Mouse (Mus musculus): ENCODE results near the gene Klhl22. TPM values are rescaled to one million over a fixed set of nuclear protein-coding genes. Genes with fewer than 3 reads are reported as not detected.

The Klhl22 gene
- total RNA-seq, 1 experiment from 2014 or later = 10.5 TPM

DNA sequence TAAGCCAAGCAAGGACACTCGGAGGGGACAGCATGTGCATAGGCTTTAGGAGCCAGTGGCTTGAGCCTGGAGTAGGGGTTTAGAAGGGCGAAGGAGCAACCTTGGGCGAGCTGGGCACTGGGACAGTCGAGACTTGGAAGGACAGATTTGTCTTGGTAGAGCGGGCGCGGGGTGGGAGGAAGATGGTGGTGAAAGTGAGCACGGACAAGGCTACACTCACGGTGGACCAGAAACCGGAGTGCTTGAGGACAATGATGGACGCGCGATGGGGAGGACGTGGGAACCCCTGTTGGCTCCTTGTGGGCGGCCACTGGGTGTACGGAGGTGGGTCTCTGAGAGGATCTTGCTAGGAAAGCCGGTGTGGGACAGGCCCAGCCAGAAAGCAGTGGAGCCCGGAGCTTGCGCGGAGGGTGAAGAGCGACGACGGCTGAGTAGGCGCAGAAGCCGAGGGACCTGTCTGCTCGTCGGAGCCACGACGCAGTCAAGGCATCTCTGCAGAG is 38.4 kb downstream of the Klhl22 start:
- no peak for ATAC-seq (ENCODE audit: extremely low read depth, insufficient number of reproducible peaks, low FRiP score, poor library complexity, severe bottlenecking)

DNA sequence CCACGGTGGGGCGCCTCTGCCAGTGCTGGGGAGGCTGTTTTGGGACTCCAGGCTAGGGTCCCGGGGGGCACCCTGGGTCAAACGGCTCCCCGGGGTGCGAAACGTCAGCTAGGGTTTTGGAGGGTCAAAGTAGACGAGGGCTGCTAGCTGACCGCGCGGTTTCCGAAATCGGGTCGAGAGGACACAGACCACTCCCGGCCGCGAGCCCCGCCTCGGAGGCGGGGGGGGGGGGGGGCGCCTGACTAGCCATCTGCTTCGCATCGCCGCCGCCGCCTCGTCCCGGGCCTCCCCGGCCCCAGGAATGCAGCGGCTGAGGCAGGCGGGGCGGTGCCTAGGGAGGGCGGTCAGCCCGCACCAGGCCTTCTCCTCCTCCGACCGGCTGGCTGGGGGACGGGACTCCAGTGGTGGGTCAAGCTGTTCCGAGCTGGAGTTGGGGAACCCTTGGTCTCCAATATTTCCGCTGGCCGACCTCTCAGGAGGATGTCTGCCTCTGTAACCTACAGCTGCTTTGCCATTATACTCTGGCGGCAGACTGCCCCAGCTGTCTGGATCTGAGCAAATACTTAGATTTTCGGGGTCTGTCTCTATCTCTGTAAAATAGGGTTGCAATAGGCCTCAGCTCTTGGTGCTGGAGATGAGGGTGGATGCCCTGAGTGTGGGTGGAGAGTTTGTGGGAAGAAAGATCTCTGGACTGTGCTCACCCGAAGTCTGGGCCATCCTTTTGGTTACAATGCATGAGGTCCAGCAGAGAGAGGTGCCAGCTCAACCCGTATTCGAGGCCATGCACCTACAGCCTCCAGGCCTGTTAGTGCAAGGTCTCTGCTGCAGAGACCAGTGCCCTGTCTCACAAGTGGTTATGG is 39.1 kb downstream of the Klhl22 start:
- no peak for ATAC-seq (ENCODE audit: extremely low read depth, insufficient number of reproducible peaks, low FRiP score, poor library complexity, severe bottlenecking)

DNA sequence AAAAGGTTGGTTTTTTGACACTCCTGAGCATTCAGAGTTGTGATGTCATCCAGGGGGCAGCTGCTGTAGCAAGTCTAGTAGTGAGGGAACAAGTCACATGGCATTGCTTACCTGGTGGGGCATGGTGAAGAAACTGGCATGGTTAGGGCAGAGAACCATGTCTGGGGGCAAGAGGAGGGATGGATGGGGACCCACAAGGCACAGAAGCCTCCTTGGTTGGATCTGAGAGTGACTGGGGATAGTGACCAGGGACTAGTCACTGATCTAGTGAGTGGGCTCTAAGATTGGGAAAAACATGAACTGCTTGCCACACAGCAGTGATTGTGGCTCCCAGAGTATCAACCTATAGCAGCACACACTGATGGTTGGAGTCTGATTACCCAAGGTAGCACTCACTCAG is 40.2 kb downstream of the Klhl22 start:
- ATAC-seq (ENCODE audit: extremely low read depth, insufficient number of reproducible peaks, low FRiP score, poor library complexity, severe bottlenecking) = no peak

DNA sequence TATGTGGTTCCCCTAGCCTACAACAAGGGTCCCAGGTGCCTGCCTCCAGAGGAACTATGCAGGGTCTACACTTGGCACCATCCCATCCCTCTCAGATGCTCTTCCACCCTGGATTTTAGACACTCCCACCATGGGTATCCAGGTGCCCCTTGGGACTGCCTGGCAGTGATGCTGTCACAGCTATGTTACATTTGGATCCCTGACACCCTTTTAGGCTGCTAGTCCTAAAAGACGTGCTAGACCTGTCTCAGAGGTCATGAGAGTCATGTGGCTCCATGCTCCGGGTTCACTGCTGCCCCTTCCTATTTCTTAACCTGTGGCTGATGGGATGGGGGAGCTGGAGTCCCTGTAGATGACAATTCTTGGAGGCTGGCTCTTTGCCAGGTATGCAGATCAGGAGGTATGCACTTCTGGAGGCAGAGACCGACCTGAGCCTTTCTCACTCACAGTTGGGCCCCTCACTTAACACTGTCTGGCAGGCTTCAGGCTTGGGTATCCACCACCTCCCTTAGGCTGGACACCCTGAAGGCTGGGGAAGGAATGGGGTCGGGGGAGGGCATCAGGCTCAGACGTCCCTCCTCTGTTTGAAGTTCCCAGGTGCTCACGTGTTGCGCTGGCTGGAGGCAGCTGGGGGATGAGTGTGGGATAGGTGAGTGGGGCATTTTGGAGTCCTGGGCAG is 42.5 kb downstream of the Klhl22 start:
- ATAC-seq (ENCODE audit: extremely low read depth, insufficient number of reproducible peaks, low FRiP score, poor library complexity, severe bottlenecking) = no peak

DNA sequence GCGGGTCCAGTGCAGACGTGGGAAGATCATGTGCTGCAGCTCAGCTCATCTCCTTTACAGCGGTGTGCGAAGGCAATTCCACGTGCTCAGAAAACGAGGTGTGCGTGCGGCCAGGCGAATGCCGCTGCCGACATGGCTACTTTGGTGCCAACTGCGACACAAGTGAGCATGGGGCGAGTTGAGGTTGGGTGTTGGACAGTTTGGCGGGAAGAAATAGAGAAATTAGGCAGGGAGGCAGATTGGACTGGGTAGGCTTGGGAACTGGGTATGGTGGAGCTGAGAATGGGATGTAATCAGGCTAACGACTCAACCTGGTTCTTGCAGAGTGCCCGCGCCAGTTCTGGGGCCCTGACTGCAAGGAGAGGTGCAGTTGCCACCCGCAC is 43.0 kb downstream of the Klhl22 start:
- ATAC-seq (ENCODE audit: extremely low read depth, insufficient number of reproducible peaks, low FRiP score, poor library complexity, severe bottlenecking) = no peak

DNA sequence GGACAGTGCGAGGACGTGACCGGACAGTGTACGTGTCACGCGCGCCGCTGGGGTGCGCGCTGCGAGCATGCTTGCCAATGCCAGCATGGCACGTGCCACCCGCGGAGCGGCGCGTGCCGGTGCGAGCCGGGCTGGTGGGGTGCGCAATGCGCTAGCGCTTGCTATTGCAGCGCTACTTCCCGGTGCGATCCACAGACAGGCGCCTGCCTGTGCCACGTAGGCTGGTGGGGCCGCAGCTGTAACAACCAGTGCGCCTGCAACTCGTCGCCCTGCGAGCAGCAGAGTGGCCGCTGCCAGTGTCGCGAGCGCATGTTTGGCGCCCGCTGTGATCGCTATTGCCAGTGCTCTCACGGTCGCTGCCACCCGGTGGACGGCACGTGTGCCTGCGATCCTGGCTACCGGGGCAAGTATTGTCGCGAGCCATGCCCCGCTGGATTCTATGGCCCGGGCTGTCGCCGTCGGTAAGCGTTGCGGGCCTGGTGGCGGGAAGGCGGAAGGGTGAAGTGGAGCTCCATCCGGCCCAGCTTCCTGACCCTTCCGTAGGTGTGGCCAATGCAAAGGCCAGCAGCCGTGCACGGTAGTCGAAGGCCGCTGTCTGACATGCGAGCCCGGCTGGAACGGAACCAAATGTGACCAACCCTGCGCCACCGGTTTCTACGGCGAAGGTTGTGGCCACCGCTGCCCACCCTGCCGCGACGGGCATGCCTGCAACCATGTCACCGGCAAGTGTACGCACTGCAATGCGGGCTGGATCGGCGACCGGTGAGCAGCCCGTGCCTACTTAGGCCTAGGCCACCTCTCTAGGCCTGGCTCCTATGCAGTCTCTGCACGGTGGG is 43.6 kb downstream of the Klhl22 start:
- no peak for ATAC-seq (ENCODE audit: extremely low read depth, insufficient number of reproducible peaks, low FRiP score, poor library complexity, severe bottlenecking)

DNA sequence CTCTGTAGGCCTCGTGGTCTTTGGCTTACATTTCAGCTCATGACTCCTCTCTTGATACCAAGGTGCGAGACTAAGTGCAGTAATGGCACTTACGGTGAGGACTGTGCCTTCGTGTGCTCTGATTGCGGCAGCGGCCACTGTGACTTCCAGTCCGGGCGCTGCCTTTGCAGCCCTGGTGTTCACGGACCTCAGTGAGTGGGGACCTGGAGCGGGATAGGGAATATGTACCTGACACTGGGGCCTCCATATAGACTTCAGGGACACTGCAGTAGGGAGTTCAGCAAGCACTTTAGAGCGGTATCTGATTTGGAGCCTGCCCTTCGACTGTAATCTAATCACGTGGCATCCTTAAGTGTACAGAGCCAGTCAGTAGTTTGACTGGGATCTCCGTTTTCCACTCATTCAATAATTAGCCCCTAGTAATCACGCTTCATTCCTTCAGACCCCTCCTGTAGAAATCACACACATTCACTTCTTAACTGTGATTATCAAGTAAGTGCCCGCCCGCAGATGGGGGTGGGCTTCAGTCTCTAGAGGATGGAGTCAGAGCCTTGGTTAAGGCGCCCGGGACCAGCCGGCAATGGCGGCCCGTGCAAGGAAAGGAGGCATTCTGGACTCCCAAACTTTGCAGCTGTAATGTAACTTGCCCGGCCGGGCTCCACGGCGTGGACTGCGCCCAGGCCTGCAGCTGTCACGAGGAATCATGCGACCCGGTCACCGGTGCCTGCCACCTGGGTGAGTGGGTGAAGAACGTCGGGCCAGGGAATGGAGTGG is 44.4 kb downstream of the Klhl22 start:
- no peak for ATAC-seq (ENCODE audit: extremely low read depth, insufficient number of reproducible peaks, low FRiP score, poor library complexity, severe bottlenecking)

DNA sequence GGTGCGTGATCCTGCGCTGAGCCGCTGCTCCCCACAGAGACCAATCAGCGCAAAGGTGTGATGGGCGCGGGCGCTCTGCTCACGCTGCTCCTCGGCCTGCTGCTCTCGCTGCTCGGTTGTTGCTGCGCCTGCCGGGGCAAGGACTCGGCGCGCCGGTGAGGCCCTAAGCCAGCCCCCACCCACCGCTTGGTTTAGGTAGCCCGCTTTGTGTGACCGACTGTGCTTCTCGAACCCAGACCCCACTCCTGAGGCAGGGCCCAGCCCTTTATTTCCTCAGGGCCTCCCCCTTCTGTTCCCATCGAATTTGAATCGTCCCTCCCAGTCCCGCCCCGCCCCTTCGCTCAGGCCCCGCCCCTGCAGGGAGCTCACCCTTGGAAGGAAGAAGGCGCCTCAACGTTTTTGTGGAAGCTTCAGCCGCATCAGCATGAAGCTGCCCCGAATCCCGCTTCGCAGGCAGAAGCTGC is 45.1 kb downstream of the Klhl22 start:
- no peak for ATAC-seq (ENCODE audit: extremely low read depth, insufficient number of reproducible peaks, low FRiP score, poor library complexity, severe bottlenecking)

DNA sequence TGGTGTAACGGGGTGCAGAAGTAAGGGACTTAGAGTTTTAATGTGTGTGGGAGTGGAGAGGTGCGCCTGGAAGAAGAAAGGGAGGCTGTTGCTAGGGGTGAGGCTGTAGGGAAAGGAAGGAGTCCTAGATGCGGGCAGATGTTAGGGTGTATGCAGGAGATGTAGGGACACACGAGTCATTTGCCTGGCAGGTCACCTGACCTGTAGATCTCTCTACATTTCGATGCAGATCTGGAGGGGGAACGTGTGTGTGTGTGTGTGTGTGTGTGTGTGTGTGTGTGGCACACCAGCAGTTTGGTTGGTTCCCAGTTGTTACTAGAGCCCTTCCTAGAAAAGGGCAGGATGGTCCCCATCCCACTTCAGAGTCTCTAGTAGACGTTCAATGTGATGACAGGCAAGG is 45.6 kb downstream of the Klhl22 start:
- ATAC-seq (ENCODE audit: extremely low read depth, insufficient number of reproducible peaks, low FRiP score, poor library complexity, severe bottlenecking) = no peak

DNA sequence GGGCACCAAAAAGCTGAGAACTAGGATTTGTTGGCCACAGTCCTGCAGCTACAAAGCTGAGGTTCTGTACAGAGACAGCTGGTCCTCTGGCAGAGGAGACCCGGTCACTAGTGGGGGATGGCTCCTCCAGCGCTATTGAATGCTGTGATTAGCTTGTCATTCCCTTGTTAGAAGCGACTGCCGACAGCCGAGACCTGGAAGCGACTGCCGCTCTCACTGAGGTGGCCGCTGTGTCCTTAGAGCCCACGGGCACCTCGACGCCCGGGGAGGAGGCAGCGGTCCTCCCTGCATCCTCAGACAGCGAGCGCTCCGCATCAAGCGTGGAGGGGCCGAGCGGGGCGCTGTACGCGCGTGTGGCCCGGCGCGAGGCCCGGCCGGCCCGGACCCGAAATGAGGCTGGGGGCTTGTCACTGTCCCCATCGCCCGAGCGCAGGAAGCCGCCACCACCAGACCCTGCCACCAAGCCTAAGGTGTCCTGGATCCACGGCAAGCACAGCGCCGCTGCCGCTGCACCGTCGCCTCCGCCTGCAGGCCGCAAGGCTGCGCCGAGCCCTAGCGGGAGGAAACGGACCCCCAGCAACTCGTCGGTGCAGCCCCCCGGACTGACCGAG is 47.3 kb downstream of the Klhl22 start:
- no peak for ATAC-seq (ENCODE audit: extremely low read depth, insufficient number of reproducible peaks, low FRiP score, poor library complexity, severe bottlenecking)

DNA sequence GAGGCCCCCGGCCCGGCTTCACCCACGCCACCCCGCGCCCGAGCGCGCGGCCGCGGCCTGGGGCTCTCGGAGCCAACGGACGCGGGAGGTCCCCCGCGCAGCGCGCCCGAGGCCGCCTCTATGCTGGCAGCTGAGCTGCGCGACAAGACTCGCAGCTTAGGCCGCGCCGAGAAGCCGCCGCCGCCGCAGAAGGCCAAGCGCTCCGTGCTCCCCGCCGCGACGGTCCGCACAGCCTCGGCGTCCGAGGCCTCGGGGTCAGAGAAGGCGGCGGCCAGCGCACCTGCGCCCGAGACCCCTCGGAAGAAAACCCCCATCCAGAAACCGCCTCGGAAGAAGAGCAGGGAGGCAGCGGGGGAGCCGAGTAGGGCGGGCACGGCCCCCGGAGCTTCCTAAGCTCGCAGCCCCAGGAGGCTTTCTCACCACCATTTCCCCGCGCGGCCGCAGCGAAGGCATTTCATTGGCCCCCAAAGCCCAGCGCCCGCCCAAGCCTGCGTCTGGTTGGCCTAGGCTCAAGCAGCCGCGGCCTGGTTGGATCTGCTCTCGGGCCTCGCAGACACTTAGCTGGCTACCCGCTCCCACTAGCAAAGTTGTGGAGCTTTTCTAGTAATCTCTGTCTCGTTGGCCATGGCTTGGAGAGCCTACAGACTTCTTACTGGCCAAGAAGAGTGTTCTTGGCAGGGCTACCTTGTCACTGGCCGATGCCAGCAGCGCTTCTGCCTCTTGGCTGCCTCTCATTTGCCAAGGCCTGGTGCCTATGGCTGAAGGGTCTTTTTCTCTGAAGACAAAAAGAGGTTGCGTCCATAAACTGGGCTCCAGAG is 48.0 kb downstream of the Klhl22 start:
- peak; percentile 70 for ATAC-seq (ENCODE audit: extremely low read depth, insufficient number of reproducible peaks, low FRiP score, poor library complexity, severe bottlenecking)

DNA sequence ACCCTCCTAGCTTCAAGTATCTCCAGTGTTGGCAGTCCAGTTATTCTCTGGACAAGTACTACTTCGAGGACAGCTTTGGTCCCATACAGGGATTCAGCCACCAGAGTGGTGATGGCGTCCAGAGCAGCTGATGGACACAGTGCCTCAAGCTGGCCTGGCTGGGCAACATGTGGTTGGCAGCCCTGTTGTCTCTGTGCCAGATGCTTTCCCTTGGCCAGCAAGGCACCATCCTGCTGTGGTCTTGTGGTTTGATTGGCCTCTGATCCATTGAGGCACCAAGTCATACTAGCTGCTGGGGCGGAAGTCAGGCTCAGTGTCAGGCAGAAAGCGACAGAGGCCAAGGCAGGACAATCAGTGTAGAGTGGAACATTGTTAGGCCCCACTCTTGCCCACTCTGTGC is 49.7 kb downstream of the Klhl22 start:
- ATAC-seq (ENCODE audit: extremely low read depth, insufficient number of reproducible peaks, low FRiP score, poor library complexity, severe bottlenecking) = no peak

DNA sequence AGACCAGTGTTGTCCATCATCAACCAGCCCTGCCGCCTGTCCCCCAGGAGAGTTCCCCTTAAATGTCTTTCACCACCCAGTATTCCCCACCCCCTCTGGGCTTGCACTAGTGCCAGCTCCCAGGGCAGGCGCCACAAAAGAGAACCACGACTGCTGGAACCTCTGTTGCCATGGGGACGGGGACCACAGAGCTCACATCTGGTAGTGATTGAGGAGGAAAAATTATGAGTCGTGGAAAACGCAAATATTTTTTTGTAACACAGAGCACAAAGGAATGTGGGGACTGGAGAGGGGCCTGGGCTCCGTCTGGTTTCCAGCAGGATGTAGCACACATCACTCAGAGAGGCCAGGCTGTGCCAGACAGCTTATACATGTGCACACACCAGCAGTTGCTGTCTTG is 50.3 kb downstream of the Klhl22 start:
- ATAC-seq (ENCODE audit: extremely low read depth, insufficient number of reproducible peaks, low FRiP score, poor library complexity, severe bottlenecking) = no peak

DNA sequence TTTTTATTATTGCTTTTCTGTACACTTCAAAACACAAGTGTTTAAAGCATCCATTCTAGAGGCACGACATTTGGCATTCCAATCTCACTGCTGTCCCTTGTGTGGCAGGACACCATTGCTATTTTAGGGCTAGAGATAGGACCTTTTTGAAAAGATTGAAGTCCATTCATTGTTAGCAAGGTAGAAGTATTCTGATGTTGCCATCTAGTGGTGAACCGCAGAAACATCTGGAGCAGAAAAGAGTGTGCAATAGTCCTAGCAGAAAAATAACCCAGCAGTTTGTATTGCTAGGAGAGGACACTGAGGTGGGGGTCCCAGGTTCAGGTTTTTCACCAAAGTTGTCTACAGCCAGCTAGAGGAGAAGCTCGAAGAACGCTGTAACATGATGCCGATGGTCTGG is 52.7 kb downstream of the Klhl22 start:
- ATAC-seq (ENCODE audit: extremely low read depth, insufficient number of reproducible peaks, low FRiP score, poor library complexity, severe bottlenecking) = no peak

DNA sequence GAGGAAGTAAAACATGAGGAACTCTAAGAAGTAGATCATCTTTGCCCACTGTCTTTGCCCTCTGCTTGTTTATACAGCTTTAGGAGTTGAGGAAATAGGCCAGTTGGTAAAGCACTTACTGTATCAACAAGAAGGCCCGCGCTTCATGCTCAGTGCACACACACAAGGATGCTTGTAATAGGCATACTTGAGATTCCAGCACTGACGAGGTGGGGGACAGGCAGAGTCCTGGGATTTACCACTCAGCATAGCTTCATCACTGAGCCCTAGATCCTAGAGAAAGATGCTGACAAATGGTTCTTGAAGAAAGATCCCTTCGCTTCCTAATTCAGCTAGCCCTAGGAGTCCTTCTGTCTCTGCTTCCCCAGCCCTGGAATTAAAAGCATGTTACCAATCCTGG is 53.8 kb downstream of the Klhl22 start:
- ATAC-seq (ENCODE audit: extremely low read depth, insufficient number of reproducible peaks, low FRiP score, poor library complexity, severe bottlenecking) = no peak

DNA sequence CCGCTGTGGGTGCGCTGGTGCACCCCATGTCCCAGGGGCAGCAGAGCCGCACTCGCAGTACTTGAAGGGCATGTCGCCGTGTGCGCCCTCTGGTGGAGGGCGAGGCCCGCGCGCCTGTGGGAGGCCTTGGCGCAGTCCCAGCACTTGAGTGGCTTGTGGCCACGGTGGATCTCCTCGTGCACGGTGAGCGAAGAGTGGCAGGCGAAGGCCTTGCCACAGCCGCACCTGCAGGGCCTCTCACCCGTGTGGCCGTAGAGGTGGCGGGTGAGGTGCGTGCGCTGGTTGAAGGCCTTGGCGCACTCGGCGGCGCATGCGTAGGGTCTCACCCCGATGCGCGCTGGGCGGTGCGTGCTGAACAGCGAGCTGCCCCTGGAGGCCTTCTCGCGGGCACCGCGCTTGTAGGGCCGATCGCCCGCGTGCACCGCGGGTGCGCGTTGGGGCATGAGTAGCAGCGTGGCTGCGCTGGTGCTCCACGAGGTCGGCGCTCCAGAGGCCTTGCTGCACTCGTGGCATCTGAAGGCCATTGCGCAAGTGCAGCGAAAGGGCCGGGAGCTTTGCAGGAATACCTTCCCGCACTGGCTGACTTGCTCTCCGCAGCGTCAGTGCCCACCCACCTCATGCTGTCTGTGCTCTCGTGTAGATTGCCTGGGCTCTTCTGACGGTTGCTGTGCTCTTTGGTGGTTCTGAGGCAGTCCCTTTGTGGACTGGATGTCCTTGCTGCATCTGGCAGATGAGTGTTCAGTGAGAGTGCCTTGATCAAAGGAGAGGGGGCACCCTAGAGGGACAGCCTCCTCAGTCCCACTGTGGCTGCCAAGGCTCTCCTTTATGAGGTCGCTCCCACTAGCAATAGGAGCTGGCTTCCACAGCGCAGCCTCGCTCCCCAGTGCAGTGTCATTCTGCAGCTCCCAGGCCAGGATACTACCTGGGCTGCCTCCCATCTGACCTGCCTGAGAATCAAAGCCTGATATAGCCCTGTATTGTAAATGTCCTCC is 56.3 kb downstream of the Klhl22 start:
- peak; percentile 57; the same call in 1 of the 2 replicates for ATAC-seq (ENCODE audit: extremely low read depth, insufficient number of reproducible peaks, low FRiP score, poor library complexity, severe bottlenecking)

Measured in neutrophil, adult 5-6 weeks (primary cell).